Mouse (Mus musculus) monocyte, adult 5-6 weeks (primary cell): ENCODE results near the gene Gmcl1. TPM values are rescaled to one million over a fixed set of nuclear protein-coding genes. Genes with fewer than 3 reads are reported as not detected.

Source experiments
- ATAC-seq: fragments of 153-309, 156-312 bp; replicated peaks from 2 replicates; pipeline ENCODE4 v1.8.0; 2017; ENCODE audit warnings: mild to moderate bottlenecking; ENCODE audit not compliant: low TSS enrichment, insufficient number of reproducible peaks, severe bottlenecking, poor library complexity, low FRiP score
- total RNA-seq: library from RNA; stranded (forward); fragments of 200-1000, 200-491, 200-594 nt; gene quantifications from 3 replicates; pipeline ENCODE4 v1.2.3, GENCODE M21; 2017

Gmcl1 gene
- total RNA-seq, result 17.5 to 27.5 TPM (median 18.8 TPM) in 3 replicates

GRCm38 (mm10) chr6:86733183-86733876, at the start of gene Gmcl1:
Gmcl1 (minus strand) TSS chr6:86733383.
- peak; percentile 80 for ATAC-seq

DNA sequence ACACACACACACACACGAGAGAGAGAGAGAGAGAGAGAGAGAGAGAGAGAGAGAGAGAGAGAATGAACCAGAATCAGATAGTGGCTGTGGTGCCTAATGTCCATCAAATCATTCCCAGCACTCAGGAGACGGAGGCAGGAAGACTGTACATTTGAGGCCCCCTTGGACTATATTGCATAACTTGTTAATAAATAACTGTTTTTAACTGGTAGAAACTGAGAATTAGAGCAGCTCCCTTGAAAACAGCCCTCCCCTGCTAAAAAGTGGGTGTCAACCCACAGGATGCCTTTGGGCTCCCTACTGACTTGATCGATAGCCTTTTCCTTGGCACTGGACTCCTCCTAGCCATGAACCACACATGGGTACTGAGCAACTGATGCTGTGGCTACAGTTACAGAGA, 49.2 kb upstream of the Gmcl1 start:
- ATAC-seq, result no peak

DNA sequence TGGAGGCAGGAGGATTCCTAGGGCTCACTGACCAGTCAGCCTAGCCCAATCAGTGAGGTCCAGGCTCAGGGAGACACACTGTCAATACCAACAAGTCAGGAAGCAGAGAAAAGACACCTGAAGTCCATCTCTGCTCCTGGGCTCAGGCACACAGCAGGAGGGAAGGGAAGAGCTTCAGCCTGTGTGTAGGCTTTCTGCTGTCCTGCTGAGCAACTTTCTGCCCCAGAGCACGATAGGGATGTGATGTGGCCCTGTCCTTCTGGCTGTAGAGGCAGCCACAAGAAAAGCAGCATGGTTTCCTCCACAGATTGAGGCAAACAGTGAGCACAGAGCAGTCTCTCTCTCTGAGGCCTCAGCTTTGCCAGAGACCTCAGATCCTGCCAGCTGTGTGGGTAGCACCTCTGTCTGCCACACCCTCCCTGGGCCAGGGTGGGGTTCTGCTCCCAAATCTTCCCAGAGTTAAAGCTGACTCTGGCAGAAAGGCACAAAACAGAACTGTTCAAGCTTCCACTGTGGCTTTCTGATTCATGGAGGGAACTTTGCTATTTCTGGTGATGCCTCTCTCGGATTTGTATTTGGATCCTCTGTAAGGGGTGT, 48.3 kb upstream of the Gmcl1 start:
- ATAC-seq, result no peak

GRCm38 (mm10) chr6:86778910-86779594, 45.9 kb upstream of the Gmcl1 start:
- peak; percentile 50; the same call in 1 of the 2 replicates for ATAC-seq

- ATAC-seq, result no peak
Observed at GRCm38 (mm10) chr6:86777181-86777580, 44.0 kb upstream of the Gmcl1 start.

GRCm38 (mm10) chr6:86776706-86777071, 43.5 kb upstream of the Gmcl1 start:
- ATAC-seq, result no peak

DNA sequence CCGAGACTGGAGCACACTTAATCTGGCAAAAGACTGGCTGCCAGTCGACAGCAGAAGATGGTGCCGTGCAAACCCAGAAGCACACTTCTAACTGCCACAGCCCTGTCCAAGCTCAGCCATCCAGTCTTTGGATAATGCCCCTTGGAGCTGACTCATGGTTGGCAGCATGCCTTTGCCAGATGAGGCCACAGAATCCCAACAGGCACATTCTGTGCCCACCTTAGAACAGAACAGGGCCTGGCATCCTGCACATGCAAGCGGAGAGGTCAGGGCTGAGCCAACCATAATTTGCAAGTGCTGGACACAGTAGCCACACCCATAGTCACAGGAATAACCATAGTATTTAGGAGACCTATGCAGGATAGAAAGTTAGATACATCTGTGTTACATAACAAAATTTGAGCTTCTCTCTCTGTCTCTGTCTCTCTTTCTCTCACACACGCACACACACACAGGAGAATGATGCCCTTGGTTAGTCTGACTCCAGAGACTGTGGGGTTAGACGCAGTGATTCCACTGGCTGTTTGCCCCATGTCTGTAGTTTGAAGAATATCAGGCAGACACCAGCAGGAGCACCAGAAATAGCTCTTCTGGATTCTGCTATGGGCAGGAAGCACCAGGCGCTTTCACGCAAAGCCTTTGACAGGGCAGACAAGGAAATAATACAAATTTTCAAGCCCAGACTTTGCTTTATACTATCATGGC, 43.0 kb upstream of the Gmcl1 start:
- ATAC-seq, result no peak

- no peak for ATAC-seq
Observed at GRCm38 (mm10) chr6:86774937-86775336, 41.8 kb upstream of the Gmcl1 start.

DNA sequence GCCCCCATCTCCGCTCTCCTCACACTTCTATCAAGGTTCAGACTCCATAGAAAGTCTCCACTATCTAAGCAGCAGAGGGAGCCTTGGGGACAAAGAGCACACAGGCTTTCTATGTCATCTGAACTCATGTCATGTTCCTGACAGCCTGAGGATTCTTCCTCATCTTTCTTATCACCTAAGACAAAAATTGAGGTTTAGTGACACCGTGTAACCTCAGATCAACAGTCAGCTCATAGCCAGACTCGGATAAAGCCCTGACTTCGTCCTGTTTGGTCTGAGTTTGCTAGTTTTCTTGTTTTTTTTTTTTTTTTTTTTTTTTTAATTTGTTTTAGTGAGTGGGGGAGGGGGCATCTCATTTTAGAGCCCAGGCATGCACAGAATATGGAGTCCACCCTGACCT, 40.6 kb upstream of the Gmcl1 start:
- no peak for ATAC-seq

- peak; percentile 40; the same call in 1 of the 2 replicates for ATAC-seq
Observed at GRCm38 (mm10) chr6:86772631-86773030, 39.4 kb upstream of the Gmcl1 start.

- no peak for ATAC-seq
Observed at GRCm38 (mm10) chr6:86768938-86769337, 35.8 kb upstream of the Gmcl1 start.

DNA sequence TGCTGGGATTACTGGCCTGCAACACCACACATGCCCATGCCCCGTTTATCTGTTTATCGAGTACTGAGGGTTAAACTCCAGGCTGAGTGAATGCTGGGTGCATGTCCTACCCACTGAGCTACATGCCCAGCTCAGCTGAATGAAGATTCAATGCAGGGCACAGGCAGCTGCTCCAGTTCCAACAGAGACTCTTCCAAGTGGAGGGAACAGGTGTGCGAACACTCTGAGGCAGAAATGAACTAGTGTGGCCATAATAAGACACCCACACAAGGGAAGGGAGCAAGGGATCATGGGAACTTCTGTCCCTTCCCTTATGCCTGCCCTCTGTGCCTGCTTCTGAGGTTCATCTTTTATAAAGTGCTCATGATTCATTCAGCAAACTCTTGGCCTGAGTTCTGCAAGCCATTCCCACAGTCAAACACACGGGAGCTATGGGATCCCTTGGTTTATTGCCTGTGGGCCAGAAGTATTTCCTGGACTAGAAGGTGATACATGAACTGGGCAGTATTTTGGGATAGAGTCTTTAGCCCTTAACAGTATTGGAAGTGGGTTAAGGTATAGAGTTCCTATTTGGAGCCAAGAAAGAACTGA, 35.1 kb upstream of the Gmcl1 start:
- no peak for ATAC-seq

- no peak for ATAC-seq
Observed at GRCm38 (mm10) chr6:86767465-86767864, 34.3 kb upstream of the Gmcl1 start.

- no peak for ATAC-seq
Observed at GRCm38 (mm10) chr6:86765637-86766059, 32.5 kb upstream of the Gmcl1 start.

- ATAC-seq, result no peak
Observed at GRCm38 (mm10) chr6:86754105-86754863, 21.1 kb upstream of the Gmcl1 start.

DNA sequence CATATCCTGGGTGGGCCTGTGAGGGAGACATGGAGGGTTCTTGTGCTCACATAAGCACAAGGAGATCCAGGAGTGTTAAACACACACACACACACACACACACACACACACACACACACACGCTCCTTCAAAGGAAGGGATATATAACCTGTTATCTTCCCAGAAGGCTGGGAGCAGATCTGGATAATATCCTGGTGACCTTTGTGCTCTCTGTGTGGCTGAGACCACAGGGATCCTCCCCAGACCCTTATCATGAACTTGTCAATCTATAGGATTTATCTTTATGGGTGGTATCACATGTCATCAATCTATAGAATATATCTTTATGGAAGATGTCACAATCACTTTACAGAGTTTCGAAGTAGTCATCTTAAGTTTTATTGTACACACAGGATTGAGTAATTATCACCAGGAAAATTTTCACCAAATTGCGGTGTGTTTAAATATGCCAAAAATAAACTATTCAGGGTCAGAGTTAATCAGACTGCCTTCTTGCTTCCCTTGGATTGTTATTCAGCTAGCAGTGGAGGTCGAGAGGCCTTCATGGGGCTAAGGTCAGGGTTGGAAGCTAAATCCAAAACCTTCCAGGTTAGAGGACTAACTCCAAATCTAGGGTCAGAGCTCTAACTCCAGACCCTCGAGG, 19.8 kb upstream of the Gmcl1 start:
- ATAC-seq, result no peak

GRCm38 (mm10) chr6:86750961-86751360, 17.8 kb upstream of the Gmcl1 start:
- no peak for ATAC-seq

DNA sequence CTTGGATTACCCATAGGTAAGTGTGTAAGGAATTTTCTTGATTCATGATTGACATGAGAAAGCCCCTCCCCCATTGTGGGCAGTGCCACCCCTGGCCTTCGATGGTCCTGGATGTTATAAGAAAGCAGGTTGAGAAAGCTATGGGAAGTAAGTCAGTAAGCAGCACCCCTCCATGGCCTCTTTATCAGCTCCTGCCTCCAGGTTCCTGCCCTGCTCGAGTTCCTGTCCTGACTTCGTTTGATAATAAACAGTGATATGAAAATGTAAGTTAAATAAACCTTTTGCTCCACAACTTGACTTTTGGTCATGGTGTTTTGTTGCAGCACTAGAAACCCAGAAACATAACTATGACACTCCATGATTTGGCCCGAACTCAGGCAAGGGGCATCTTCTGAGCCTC, 16.6 kb upstream of the Gmcl1 start:
- ATAC-seq, result no peak
